Mouse (Mus musculus) lung, embryonic 15.5 days (tissue): ENCODE results near the gene Plekhg1. TPM values are rescaled to one million over a fixed set of nuclear protein-coding genes. Genes with fewer than 3 reads are reported as not detected.
A peak's percentile ranks its signal among the peaks of the same experiment; 100 is the strongest.

ENCODE experiments used
- ATAC-seq: fragments of 200-750 bp; cut with Nextera tagmentation; 2 replicates; pipeline ENCODE4 v1.8.0; 2017; ENCODE audit warnings: moderate number of reproducible peaks, borderline replicate concordance; ENCODE audit not compliant: low FRiP score, low TSS enrichment; ENCODE audit errors: extremely low read depth
- H3K27ac ChIP-seq: fragments of 300-500 bp; sonication (generic); 2 replicates; pipeline ENCODE4 v1.5.1; 2015; ENCODE audit warnings: moderate library complexity, mild to moderate bottlenecking, inconsistent platforms
- H3K27me3 ChIP-seq: fragments of 300-500 bp; sonication (generic); 2 replicates; pipeline ENCODE4 v1.6.1; 2015; ENCODE audit warnings: inconsistent platforms
- H3K36me3 ChIP-seq: fragments of 300-500 bp; sonication (generic); 2 replicates; pipeline ENCODE4 v1.6.1; 2015; ENCODE audit warnings: inconsistent platforms
- H3K4me1 ChIP-seq: fragments of 300-500 bp; sonication (generic); 2 replicates; pipeline ENCODE4 v1.6.1; 2015; ENCODE audit warnings: inconsistent platforms
- H3K4me2 ChIP-seq: fragments of 300-500 bp; sonication (generic); 2 replicates; pipeline ENCODE4 v1.6.1; 2015; ENCODE audit warnings: inconsistent platforms, mild to moderate bottlenecking, moderate library complexity
- H3K4me3 ChIP-seq: fragments of 300-500 bp; sonication (generic); 2 replicates; pipeline ENCODE4 v1.5.1; 2015; ENCODE audit warnings: mild to moderate bottlenecking, inconsistent platforms
- H3K9ac ChIP-seq: fragments of 300-500 bp; sonication (generic); 2 replicates; pipeline ENCODE4 v1.6.1; 2015; ENCODE audit warnings: inconsistent platforms
- H3K9me3 ChIP-seq: fragments of 300-500 bp; sonication (generic); 2 replicates; pipeline ENCODE4 v1.6.1; 2016; ENCODE audit warnings: inconsistent platforms
- WGBS: fragments of 180-500 bp; shearing (Covaris S2); methylation state at CpG from one replicate; pipeline ENCODE4 v1.1.7; 2015; 5-methylcytosine and 5-hydroxymethylcytosine counted together
- polyA plus RNA-seq: library from polyadenylated mRNA; unstranded; fragments of >200 nt; fragmentation: Nextera tagmentation; extraction: Ambion mirVana; gene quantifications from 2 replicates; pipeline ENCODE4 v1.2.1, GENCODE M21; 2015

The Plekhg1 gene
- polyA plus RNA-seq, 1 experiment from 2014 or later: 9.9 TPM

DNA sequence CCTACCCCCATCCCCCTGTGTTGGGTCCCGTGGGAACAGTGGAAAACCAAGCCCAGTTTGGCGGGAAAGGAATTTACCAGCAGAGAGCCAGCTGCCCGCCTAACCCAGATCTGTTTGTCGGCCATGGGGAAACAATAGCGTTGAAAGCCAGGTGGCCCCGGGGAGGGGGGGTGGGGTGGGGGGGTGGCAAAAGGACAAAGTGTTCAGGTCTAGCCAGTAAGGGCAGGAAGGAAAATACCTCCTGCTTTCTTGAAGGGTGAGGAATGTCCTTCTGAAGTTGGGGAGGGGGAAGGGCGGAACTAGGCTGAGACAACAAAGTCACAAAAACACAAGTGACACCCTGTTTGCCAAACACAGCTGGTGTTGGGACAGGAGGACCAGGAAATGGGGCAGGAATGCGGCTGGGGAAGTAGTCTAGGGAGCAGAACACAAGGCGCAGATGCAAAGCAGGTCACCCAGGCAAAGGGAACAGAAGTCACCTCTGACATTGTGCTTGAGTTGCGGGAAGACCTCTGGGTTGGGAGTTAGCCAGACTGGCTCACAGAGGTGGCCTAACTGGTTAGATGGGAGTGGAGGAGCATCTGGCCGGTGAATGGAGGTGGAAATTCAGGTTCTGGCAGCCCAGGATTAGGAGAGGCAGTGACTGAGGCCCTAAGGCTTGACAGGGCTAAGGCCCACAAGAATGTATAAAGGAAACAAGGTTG is 201.0 kb downstream of the Plekhg1 start:
- ATAC-seq: peak; percentile 85
- Histone ChIP-seq H3K4me3 (no peak overlapping the region), H3K27me3 (no peaks in the 10 kb centered on the region), H3K9me3 (no peaks in the 10 kb centered on the region), H3K36me3 (peaks cover 4% of the 10 kb centered on the region; the same call in 1 of the 2 replicates), H3K27ac (peak overlapping the region; percentile 76), H3K9ac (no peak overlapping the region), H3K4me1 (peaks cover 15% of the 10 kb centered on the region), H3K4me2 (peak overlapping the region; percentile 6; the same call in 1 of the 2 replicates)
- 22% methylated on average over 11 of the region's 11 CpGs for WGBS

DNA sequence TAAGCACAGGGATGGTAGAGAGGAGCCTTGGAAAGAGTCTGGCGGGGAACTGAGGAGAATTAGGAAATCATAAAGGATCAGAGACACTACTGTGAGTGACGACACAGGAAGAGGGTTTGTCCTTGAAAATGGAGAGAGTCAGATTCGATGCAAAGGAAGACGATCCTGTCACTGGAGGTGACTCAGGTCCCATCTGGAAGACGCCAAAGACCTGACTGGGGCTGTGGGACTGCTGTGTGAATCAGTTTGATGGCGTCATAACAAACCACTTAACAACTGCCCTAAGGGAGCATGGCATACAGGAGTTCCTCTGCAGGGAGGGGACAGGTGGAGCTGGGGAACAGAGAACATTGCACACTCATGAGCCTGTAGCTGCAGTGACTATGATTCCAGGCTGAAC is 202.1 kb downstream of the Plekhg1 start:
- no peak overlapping the region for H3K4me3 ChIP-seq
- H3K27me3 ChIP-seq: no peaks in the 10 kb centered on the region
- peaks cover 4% of the 10 kb centered on the region; the same call in 1 of the 2 replicates for H3K36me3 ChIP-seq
- no peak for ATAC-seq
- WGBS: 56% methylated on average over 6 of the region's 6 CpGs
- no peaks in the 10 kb centered on the region for H3K9me3 ChIP-seq
- H3K9ac ChIP-seq: no peak overlapping the region
- peak overlapping the region; percentile 76; the same call in 1 of the 2 replicates for H3K27ac ChIP-seq
- H3K4me2 ChIP-seq: no peak overlapping the region
- peaks cover 15% of the 10 kb centered on the region for H3K4me1 ChIP-seq

DNA sequence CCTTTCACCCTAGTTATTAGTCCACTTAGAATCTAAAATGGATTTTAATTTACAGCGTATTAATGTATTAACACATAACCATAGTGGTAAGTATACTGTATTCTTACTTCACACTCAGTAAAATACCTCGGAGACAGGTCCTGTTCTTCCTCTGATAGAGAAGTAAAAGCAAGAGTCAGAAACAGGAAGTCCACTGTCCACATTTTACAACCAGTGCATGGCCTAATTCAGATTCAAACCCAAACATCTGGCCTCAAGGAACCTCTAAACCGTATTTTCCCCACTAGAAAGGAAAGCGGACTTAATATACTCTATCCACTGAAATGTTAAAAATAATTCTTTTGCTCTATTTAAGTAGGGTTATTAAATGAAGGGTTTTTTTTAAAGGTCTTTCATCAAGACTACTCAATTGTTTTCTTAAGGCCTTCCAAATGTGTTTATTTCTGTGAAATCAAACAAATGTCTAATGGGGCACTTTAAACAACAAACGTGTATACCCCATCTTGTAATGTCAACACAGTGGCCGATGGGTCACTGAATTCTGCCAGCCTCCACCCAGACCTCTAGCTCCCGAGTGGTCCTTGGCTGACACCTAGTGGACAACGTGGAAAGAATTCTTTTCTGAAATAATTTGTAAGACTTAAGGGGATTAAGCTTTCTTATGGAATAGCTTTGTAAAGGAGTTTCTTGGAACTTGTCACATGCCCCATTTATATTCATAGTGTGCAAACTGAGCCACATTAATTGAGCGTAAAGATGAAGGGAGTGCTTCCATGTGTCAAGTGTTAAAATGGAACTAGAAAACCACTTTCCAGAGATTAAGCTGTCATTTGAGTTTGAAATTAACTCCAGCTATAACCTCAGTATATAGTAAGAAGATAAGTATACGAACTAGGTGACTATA is 203.6 kb downstream of the Plekhg1 start:
- Histone ChIP-seq H3K36me3 (peaks cover 4% of the 10 kb centered on the region; the same call in 1 of the 2 replicates), H3K27me3 (no peaks in the 10 kb centered on the region), H3K4me3 (no peak overlapping the region), H3K27ac (no peak overlapping the region), H3K9ac (no peak overlapping the region), H3K9me3 (no peaks in the 10 kb centered on the region), H3K4me1 (peaks cover 15% of the 10 kb centered on the region), H3K4me2 (no peak overlapping the region)
- no peak for ATAC-seq
- WGBS: 29% methylated on average over 10 of the region's 10 CpGs

DNA sequence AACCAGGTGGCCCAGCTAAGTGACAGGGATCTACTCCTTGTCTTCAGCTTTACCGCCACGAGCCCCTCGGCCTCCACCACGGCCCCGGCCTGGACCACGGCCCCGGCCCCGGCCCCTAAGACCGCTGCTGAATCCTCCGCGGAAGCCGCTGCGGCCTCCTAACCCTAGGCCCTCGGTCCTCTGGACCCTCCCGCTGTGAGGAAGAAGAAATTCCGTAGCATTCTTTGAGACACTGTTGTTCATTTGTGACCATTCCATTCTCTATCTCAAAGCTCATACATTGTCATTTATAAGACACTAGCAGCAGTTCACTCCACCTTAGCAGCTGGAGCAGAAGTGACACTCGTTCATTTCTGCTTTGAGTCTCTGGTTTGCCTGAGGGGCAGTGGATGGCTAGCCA is 206.7 kb downstream of the Plekhg1 start:
- Histone ChIP-seq H3K9me3 (no peaks in the 10 kb centered on the region), H3K4me2 (no peak overlapping the region), H3K9ac (no peak overlapping the region), H3K27me3 (no peaks in the 10 kb centered on the region), H3K36me3 (no peaks in the 10 kb centered on the region), H3K27ac (no peak overlapping the region), H3K4me3 (no peak overlapping the region), H3K4me1 (peaks cover 7% of the 10 kb centered on the region)
- no peak for ATAC-seq
- WGBS: 91% methylated on average over 17 of the region's 17 CpGs

DNA sequence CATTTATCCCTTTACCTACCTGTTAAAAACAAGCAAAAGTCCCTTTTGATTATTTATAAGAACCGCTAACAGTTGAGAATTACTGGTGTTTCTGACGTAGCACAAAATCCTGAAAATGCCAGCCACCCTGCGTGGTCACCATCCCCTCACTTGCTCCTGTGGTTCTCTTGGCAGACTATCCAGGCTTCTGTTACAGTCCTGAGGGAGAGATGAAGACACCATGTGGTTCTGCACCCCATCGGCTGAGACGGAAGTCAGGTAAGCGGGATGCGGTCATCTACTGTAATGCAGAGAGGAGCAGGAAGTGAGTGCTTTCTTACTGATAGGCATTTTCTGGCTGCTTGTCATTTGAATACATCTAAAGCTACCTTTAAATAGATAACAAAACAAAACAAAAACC is 207.2 kb downstream of the Plekhg1 start:
- Histone ChIP-seq H3K9me3 (no peaks in the 10 kb centered on the region), H3K27me3 (no peaks in the 10 kb centered on the region), H3K4me2 (no peak overlapping the region), H3K4me1 (0 out of 2 replicates have a peak, but pooled peaks cover 2% of the 10 kb centered on the region), H3K27ac (no peak overlapping the region), H3K4me3 (no peak overlapping the region), H3K36me3 (no peaks in the 10 kb centered on the region), H3K9ac (no peak overlapping the region)
- 91% methylated on average over 7 of the region's 7 CpGs for WGBS
- no peak for ATAC-seq

DNA sequence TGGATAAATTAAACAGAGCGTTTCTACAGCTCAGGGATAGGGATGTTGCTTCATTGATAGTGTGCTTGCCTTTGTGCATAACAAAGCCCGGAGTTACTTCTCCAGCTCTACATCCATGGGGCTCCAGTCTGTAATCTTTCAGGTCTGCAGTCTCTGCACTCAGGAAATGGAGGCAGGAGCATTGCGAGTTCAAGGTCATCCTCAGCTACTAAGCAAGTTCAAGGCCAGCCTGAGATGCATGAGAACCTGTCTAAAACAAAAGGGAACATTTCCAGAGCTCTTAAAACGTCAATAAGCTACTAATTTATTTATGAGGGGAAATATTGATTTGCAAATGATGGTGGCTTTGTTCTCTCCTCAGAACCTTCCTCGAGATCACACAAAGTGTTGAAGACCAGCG is 209.1 kb downstream of the Plekhg1 start:
- no peak overlapping the region for H3K9ac ChIP-seq
- no peak overlapping the region for H3K4me2 ChIP-seq
- no peak overlapping the region for H3K4me3 ChIP-seq
- H3K4me1 ChIP-seq: no peaks in the 10 kb centered on the region
- ATAC-seq: no peak
- WGBS: 85% methylated on average over 6 of the region's 6 CpGs
- no peak overlapping the region for H3K27ac ChIP-seq
- H3K36me3 ChIP-seq: no peaks in the 10 kb centered on the region
- no peaks in the 10 kb centered on the region for H3K9me3 ChIP-seq
- no peaks in the 10 kb centered on the region for H3K27me3 ChIP-seq

DNA sequence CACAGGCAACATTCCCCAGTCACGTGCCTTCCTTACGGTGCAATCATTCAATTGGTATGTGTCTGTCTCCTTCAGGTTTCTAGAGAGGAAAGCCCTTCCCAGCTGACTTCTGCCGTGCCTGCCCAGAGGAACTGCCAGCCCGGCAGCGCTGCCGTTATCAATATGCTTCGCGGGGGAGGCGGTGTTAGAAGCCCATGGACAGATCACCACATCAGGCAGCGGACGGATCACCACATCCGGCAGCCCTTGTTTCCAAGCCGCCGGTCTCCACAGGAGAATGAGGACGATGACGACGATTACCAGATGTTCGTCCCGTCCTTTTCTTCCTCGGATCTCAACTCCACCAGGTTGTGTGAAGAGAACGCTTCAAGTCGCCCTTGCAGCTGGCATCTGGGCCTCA is 216.3 kb downstream of the Plekhg1 start:
- H3K4me3 ChIP-seq: no peak overlapping the region

DNA sequence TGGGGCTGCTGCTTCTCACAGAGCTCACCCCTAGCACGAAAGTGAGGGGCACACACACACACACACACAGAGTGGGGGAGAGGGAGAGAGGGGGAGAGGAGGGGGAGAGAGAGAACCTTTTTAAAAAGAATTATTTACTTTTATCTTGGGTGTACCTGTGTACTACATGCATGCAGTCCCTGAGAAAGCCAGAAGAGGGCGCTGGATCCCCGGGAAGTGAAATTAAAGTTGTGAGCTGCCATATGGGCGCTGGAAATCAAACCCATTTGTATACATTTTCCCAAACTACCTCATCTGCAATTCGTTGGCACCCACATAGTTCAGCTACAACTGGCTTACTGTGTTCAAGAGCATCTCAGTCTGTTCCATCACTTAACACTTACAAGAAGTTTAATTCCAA is 218.4 kb downstream of the Plekhg1 start:
- 75% methylated on average over 5 of the region's 5 CpGs for WGBS
- Histone ChIP-seq H3K36me3 (peaks cover 16% of the 10 kb centered on the region; the same call in 1 of the 2 replicates), H3K4me3 (no peak overlapping the region), H3K27ac (no peak overlapping the region), H3K9me3 (no peaks in the 10 kb centered on the region), H3K4me2 (no peak overlapping the region), H3K9ac (no peak overlapping the region), H3K4me1 (no peaks in the 10 kb centered on the region), H3K27me3 (no peaks in the 10 kb centered on the region)
- ATAC-seq: no peak

More for the DNA sequence above, 216.3 kb downstream of the Plekhg1 start:
- no peak for ATAC-seq
- Histone ChIP-seq H3K36me3 (peaks cover 16% of the 10 kb centered on the region; the same call in 1 of the 2 replicates), H3K4me2 (no peak overlapping the region), H3K27me3 (no peaks in the 10 kb centered on the region), H3K9me3 (no peaks in the 10 kb centered on the region), H3K4me1 (no peaks in the 10 kb centered on the region), H3K27ac (no peak overlapping the region), H3K9ac (no peak overlapping the region)
- 75% methylated on average over 22 of the region's 22 CpGs for WGBS

DNA sequence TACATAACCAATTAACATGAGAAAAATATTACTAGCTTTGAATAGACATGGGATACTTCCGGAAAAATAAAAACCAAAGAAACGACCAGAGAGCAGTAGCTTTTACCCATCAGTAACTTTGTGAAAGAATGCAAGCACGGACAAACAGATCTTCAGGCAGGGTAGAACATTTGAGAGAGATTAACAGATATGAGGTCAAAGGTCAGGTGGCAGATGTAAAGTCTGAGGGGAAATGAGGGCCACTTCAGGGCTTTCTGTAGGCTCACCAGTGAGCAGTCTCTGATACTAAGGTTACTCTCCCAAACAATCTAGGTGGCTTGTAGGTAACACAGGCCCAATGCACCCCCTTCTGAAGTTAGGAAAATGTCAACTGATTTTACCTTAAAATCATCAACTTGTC is 228.9 kb downstream of the Plekhg1 start:
- Histone ChIP-seq H3K9me3 (no peaks in the 10 kb centered on the region), H3K9ac (no peak overlapping the region), H3K4me2 (no peak overlapping the region), H3K36me3 (peaks cover 7% of the 10 kb centered on the region; the same call in 1 of the 2 replicates), H3K4me3 (no peak overlapping the region), H3K27me3 (no peaks in the 10 kb centered on the region), H3K27ac (no peak overlapping the region), H3K4me1 (peaks cover 7% of the 10 kb centered on the region)
- WGBS: 38% methylated on average over 3 of the region's 3 CpGs
- ATAC-seq: no peak

DNA sequence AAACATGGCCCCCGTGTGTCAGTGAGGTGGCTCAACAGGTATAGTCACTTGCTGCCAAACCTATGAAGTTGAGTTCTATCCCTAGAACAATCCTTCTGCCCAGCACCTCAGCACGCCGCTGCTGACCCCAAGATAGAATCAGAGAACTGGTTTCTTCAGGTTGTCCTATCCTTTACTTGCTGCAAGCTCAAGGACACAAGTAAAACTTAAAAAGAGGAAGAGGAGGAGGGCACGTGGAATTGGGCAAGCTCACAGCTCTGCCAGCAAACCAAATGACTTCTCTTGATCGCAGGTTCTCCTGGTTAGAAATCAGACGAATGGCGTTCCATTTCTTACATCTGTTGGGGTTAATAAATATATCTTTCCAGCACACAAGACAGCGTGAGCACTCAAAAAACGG is 232.1 kb downstream of the Plekhg1 start:
- Histone ChIP-seq H3K36me3 (no peaks in the 10 kb centered on the region), H3K9ac (no peak overlapping the region), H3K4me3 (peak overlapping the region; percentile 69; the same call in 1 of the 2 replicates), H3K9me3 (no peaks in the 10 kb centered on the region), H3K4me1 (peaks cover 25% of the 10 kb centered on the region), H3K4me2 (peak overlapping the region; percentile 93; the same call in 1 of the 2 replicates), H3K27me3 (no peaks in the 10 kb centered on the region), H3K27ac (no peak overlapping the region)
- WGBS: 83% methylated on average over 9 of the region's 9 CpGs
- ATAC-seq: no peak

DNA sequence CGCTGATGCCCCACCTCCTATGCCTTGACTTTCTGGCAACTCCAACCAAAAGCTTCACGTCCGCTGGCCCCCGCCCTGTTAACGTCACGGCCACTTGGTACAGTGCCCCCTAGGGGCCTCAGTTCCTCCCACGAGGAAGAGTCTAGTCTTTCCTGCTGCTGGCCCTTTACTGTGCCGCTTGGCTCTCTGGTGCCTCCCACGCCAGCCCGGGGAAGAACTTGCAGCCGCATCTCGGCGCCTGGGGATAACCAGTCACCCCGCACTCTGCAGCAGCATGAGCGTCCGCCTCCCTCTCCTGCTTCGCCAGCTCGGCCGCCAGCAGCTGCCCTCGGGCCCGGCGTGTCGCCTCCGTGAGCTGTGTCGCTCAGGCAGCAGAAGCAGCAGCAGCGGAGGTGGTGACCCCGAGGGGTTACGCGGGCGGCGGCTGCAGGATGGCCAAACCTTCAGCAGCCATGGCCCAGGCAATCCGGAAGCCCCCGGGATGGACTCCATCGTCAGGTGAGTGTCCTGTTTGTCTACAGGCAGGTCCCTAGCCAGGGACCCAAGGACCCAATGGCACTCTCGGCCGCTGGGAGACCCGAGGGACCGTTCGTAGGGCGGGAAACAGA is 232.9 kb downstream of the Plekhg1 start, which contains the start of gene Mthfd1l:
Gene Mthfd1l, plus strand, starts transcription at position 138 of the 608 bp plus-strand sequence.
- H3K27ac ChIP-seq: peak within 1 kb of the TSS; percentile 97
- H3K9ac ChIP-seq: peak within 1 kb of the TSS; percentile 69
- no peaks in the 10 kb centered on the region for H3K27me3 ChIP-seq
- WGBS: 0% methylated on average over 38 of the region's 40 CpGs
- H3K4me3 ChIP-seq: peak within 1 kb of the TSS; percentile 69
- peak; percentile 82 for ATAC-seq
- H3K36me3 ChIP-seq: no peaks in the 10 kb centered on the region
- no peaks in the 10 kb centered on the region for H3K9me3 ChIP-seq
- peak within 1 kb of the TSS; percentile 93 for H3K4me2 ChIP-seq
- peaks cover 26% of the 10 kb centered on the region for H3K4me1 ChIP-seq
